Comparison of ENCODE assay signal across 8 mouse cellular contexts in genomic region chr5:139282191-139282590, GRCm38 (mm10). TPM values are rescaled to one million over a fixed set of nuclear protein-coding genes. Genes with fewer than 3 reads are reported as not detected.
A peak's percentile ranks its signal among the peaks of the same experiment; 100 is the strongest.
DNase-seq lines count a peak whose midpoint lies in the region; ATAC-seq and TF ChIP-seq lines count a peak whose summit lies in the region.

No protein-coding gene starts in this region.

- ATAC-seq in activated CD4-positive, CD25-positive, alpha-beta regulatory T cell, adult 4 months, result peak; percentile 60
- peak; percentile 77 for ATAC-seq in megakaryocyte-erythroid progenitor cell, adult 5-6 weeks (replicated peaks; ENCODE audit: low FRiP score, low TSS enrichment, poor library complexity, severe bottlenecking)

- no peak overlapping the region for H3K27ac ChIP-seq in gastrocnemius, adult 2 months

- DNase-seq in cerebellum, postnatal 4 days (ENCODE audit: low spot score in 2 of 2), result peak; percentile 89 to 90
- peak; percentile 88 for DNase-seq in gastrocnemius, adult 2 months
- peak; percentile 42 for DNase-seq in hindlimb bud, embryonic 11.5 days (ENCODE audit: extremely low spot score, low read depth, low spot score)
- peak; percentile 75 to 89 for DNase-seq in left cerebral cortex, postnatal 10 days (ENCODE audit: extremely low spot score in 1 of 2, low spot score in 2 of 2)
- DNase-seq in right cerebral cortex, postnatal 25 days, result peak; percentile 80
- peak; percentile 91 for DNase-seq in urinary bladder, postnatal 25 days (ENCODE audit: low spot score)

- TF ChIP-seq CTCF in gastrocnemius, adult 2 months (IDR thresholded peaks at IDR 0.05), result peak; percentile 99

- H3K4me3 ChIP-seq in gastrocnemius, adult 2 months, result no peak overlapping the region

- intact Hi-C loops in gastrocnemius, adult 2 months (cut with DNase I), result loop anchor here (2.0 kb wide), 3 partner anchors 43 to 223 kb away; partner anchors contain the start of gene Adap1
- intact Hi-C loops in left cerebral cortex, postnatal 10 days (cut with DNase I), result loop anchor here (2.0 kb wide), 1 partner anchor 43 kb away; the partner anchor contains the start of gene Adap1

RNA-seq across cellular contexts. Expression of gene Get4, which starts 30.1 kb away (rescaled TPM):
- 10 to 100 TPM; 14.9 to 18.2 TPM for polyA plus RNA-seq in activated CD4-positive, CD25-positive, alpha-beta regulatory T cell, adult 4 months (2017; shearing (Covaris generic))
- total RNA-seq in gastrocnemius, adult 2 months (2021), result 10 to 100 TPM; 30.6 to 31.1 TPM
- total RNA-seq in left cerebral cortex, postnatal 10 days (2021), result 10 to 100 TPM; 55.9 to 56.2 TPM
- total RNA-seq in megakaryocyte-erythroid progenitor cell, adult 5-6 weeks (2014; fragmentation: Nextera tagmentation), result 57.7 and 80.8 TPM in 2 replicates
- total RNA-seq in megakaryocyte-erythroid progenitor cell, adult 5-6 weeks (2017), result 19.5 and 38.6 TPM in 2 replicates

RNA-seq across cellular contexts. Expression of gene Adap1, which starts 43.2 kb away (rescaled TPM):
- 1 to 10 TPM; 3.5 to 5.7 TPM for polyA plus RNA-seq in activated CD4-positive, CD25-positive, alpha-beta regulatory T cell, adult 4 months (2017; shearing (Covaris generic))
- total RNA-seq in gastrocnemius, adult 2 months (2021), result 1 to 10 TPM in 1 of 2 experiments, under 1 TPM in 1; 0.89 to 1.0 TPM
- 100 to 1,000 TPM; 370 to 382 TPM for total RNA-seq in left cerebral cortex, postnatal 10 days (2021)
- 6.0 and 14.7 TPM in 2 replicates for total RNA-seq in megakaryocyte-erythroid progenitor cell, adult 5-6 weeks (2014; fragmentation: Nextera tagmentation)
- 3.0 and 8.0 TPM in 2 replicates for total RNA-seq in megakaryocyte-erythroid progenitor cell, adult 5-6 weeks (2017)

Comparison
In these comparisons a context has a peak if more than half of its experiments do, and no peak if none do; other contexts are left out.
1. RNA of gene Adap1, which starts 43.2 kb away (total RNA-seq): 370 to 382 TPM in left cerebral cortex, postnatal 10 days; 3.0 to 14.7 TPM in megakaryocyte-erythroid progenitor cell, adult 5-6 weeks and 0.89 to 1.0 TPM in gastrocnemius, adult 2 months; every median in the first group is over 10 times any median in the second.
2. Peak in every context shown above with its lines, with median percentiles within 50 percentile points of each other: DNase-seq.